Mouse (Mus musculus) midbrain, embryonic 16.5 days (tissue): Measurements from ENCODE around the gene Msantd1. TPM values are rescaled to one million over a fixed set of nuclear protein-coding genes. Genes with fewer than 3 reads are reported as not detected.

ENCODE experiments used
- polyA plus RNA-seq: library from polyadenylated mRNA; unstranded; fragments of >200 nt; fragmentation: Nextera tagmentation; extraction: Ambion mirVana; gene quantifications from 2 replicates; pipeline ENCODE4 v1.2.1, GENCODE M21; 2015

Msantd1 gene
- polyA plus RNA-seq, 1 experiment from 2014 or later: 8.9 TPM

Other genes starting within 250 kb of the Msantd1 start
- 19.7 and 20.6 TPM in 2 replicates for gene Nop14, start 247.9 kb upstream of the Msantd1 start, polyA plus RNA-seq
- 2.8 and 3.2 TPM in 2 replicates for gene Grk4, start 247.6 kb upstream of the Msantd1 start, polyA plus RNA-seq
- gene Htt, start 146.3 kb upstream of the Msantd1 start, polyA plus RNA-seq: 13.7 and 14.8 TPM in 2 replicates
- gene Rgs12, start 41.4 kb downstream of the Msantd1 start, polyA plus RNA-seq: 42.3 and 52.9 TPM in 2 replicates
- 0.16 and 0.31 TPM in 2 replicates for gene Hgfac, start 133.5 kb downstream of the Msantd1 start, polyA plus RNA-seq
- gene Dok7, start 148.8 kb downstream of the Msantd1 start, polyA plus RNA-seq: 8.2 and 10.4 TPM in 2 replicates
- 133 and 141 TPM in 2 replicates for gene Lrpap1, start 197.8 kb downstream of the Msantd1 start, polyA plus RNA-seq